Mouse (Mus musculus): Measurements from ENCODE around the gene Tmem156. TPM values are rescaled to one million over a fixed set of nuclear protein-coding genes. Genes with fewer than 3 reads are reported as not detected.

Gene Tmem156
- total RNA-seq, 1 experiment from 2014 or later, result 0.21 TPM

DNA sequence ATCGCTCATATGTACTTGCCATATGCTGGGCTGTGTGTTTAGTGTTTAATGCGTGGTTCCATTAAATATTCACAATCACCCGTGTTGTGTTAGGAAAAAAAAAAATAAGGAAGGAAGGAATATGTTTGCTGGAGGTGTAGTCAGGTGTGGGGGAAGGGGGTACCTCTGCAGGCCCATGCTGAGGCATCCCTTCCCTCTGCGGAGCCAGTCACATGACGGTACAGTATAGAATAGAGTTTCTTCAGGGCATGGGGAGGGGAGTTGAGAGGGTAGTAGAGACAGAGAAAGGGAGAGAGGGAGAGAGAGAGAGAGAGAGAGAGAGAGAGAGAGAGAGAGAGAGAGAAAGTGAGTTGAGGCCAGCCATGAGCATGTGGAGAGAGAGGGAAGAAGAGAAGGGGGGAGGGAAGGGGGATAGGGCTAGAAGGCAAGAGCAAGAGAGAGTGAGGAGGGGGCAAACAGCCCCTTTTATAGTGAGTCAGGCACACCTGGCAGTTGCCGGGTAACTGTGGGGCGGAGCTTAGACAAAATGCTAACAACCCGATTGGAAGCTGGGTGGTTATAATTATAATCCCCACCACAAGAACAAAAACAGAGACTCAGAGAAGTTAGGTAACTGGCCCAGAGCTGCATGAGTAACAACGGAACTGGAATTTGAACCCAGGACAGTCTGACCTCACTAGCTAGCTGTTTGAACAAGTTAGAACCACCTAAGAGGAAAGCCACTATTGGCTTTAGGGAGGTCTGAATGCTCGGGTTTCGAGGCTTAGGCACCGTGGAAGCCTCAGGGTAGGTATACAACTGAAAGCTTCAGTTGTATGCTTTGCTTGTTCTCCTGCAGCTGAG, 45.3 kb downstream of the Tmem156 start:
- DNase-seq, result no peak

DNA sequence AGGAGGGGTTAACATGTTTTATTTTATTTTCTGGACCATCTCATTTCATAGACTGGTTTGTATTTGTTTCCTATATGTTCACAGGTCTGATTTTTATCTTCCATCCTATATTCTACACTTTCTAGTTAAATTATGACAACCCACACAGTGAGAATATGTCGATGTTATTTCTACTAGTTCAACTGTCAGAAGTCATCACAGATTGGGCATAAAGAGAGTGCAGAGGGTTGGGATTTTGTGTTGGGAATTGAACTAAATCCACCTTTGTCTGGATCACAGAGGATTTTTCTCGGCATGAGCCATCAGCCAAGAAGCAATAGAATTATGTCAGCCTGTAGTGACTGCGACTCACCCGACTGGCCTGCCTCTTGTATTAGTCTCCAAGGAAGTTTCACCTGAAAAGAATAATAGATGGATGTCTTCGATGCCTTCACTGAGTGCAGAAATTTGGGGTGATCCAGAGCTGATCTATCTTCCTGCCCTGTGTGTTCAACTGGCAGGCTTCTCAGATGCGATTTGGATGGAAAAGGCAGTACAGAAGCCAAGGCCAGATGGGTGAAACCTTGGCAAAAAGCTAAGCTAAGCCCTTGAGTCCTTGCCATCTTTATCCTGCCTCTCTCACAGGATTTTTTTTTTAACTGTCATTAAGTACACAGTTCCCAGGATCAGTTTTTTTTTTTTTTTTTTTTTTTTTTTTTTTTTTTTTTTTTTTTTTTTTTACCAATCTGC, 46.1 kb downstream of the Tmem156 start:
- DNase-seq, result no peak

DNA sequence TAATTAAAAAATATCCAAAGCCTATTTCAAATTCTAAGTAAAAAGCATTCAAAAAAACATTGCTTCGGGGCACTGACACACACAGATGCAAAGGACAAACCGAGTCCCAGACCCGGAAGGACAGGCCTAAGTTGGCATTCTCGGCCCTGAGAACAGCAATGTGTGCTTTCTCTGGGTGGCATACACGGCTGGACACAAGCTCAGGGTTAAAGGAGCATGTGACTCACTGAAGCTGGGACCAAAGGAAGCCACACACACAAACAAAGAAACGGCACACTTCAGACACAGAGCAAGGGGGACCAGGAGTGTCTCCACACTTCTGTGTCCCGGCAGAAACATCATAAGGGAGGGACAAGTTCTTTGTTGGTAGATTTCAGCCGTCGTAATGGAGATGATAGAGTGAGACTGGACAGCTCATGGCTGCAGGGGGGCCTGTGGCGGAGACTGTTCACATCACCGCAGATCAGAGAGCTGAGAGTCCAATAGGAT, 48.5 kb downstream of the Tmem156 start:
- DNase-seq, result no peak

DNA sequence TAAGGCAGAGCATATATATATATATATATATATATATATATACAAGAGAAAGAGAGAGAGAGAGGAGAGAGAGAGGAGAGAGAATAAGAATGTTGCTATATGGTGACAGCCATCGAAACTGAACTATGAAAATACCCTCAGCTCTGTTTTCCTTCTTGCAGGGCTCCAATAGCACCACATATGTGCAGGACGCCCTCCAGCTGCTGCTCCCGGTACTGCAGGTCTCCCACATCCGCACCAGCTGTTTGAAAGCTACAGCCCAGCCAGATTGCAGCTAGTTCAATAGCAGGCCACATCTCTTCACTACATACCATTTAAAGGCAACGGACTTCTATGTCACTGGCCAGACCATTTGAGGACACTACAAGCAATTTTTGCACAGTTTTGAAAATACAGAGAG, 51.5 kb downstream of the Tmem156 start:
- DNase-seq, result peak; percentile 45

DNA sequence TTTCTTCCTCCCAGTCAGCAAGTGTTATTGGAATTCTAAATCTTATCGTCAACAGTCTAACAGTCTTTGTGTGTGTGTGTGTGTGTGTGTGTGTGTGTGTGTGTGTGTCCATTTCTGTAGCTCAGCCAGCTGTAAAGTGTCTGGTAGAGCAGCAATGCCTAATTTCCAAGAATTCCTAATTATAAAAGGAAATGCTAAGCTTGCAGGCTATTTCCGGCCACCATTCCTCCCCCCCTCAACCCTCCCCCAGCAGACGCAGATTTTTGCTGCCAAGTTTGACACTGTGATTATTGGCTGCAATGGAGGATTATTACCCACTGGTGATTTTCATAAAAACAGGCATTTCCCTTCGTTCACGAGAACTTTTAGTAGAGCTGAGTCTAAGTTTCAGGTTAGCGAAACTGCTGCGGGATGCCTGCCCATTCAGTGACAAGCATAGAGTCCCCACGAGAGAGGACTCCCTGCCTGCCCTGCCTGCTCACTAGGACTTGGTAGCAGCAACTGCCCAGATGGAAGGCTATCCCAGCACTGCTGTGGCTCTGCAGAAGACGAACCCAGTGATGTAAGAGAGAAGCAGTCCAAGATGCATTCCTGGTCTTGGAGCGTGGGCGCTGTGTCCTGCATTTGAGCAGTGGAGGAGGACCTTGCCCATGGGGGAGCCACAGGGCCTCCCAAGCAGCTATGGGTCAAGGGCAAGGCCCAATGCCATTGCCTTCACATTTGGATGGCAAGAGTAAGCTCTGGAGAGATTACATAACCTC, 52.9 kb downstream of the Tmem156 start:
- peak; percentile 35 for DNase-seq

DNA sequence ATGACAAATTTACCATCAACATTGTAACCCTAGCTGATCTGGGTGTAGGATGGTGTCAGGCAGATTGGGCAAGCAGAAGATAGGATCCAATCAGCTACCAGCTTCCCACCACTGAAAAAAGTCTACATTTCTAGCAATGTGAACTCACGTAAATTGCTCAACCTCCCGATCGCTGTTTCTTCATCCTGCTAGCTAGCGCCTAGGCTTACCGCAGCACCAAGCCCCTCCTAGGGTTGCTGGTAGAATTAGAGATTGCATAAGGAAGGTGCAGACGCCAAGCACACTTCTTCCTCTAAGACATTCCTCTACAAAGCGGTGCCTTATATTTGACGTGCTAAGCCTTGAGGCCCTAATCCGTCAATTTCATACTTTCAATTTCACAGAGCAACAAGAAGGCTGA, 53.6 kb downstream of the Tmem156 start:
- DNase-seq, result no peak

DNA sequence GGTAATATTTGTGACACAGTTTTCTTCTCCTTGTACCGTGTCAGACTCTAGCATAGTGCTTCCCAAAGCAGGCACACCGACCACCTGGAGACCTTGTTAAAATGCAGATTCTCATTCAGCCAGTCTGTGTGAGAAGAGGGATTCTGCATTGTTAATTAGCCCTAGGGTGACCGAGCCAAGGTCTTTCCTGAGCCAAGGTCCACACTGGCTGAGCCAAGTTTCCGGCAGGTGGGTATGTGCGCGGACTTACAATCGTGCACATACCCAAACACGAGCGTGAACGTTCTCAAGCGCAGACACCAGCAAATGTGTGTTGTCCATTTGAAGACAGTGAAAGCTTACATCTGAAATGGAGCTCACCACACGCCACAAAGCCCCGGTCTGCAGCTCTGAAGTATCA, 55.3 kb downstream of the Tmem156 start:
- no peak for DNase-seq

DNA sequence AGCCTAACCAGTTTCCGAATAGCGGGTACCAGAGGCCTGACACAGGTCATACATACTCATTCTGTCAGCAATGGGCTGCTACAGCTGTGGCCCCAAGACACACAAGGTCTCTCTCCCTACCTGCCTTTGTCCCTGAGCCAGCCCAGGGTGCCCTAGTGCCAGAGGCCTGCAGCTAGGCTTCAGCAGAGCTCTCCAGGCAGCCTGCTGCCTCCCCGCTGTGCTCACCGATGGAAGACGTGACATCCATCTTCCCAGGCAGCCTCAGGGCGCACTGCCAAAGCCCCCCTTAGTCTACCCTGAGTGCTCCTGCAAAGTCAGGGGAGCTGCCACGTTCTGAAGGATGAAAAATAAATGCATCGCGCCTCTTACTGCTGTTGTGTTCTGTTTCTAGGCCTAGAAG, 63.9 kb downstream of the Tmem156 start:
- DNase-seq, result peak; percentile 66

DNA sequence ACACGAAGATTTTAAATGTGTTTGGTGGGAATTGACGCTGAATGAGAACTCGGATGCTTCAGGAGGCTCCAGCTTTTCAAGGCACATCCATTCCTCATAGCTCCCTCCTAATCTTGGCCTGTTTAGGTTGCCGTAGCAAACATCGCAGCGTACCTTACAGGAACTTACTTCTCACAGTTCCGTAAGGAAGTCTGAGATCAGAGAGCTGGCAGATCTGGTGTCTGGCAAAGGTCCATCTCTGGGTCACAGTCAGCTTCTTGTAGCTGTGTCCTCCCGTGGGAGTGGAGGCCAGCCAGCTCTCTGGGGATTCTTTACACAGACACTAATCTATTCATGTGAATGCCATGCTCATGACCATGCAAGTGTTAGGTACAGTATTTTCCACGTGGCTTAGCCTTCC, 65.2 kb downstream of the Tmem156 start:
- DNase-seq, result peak; percentile 58

DNA sequence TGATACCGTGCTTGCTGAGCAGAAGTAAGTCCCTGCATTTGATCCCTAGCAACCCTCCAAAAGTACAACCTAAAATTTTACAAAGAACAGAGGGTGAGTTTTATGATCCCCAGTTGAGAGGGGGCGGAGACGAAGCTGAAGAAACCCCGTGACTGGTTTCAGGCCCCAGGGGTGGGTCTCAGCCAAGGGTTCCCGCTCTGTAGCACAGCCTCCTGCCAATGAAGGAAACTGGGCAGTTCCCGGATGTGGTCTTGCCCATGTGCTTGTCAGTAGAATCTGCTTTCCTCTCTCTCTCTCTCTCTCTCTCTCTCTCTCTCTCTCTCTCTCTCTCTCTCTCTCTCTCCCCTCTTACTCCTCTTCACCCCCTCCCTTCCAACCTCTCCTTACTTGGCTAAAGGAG, 66.0 kb downstream of the Tmem156 start:
- DNase-seq, result no peak

DNA sequence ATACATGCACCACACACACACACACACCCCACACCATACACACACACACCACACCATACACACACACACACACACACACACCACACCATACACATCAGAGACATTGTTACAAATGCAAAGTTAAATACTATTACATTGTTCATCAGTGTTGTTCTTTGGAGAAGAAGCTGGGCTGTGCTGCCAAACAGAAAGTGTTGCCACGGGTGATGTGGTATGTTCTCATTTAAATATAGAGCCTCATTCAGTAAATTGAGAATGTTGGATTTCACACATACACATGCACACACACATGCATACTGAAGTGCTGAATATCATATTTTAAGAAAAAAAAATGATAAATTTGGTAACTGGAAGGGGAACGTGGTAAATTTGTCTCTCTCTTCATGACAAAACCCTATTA, 67.3 kb downstream of the Tmem156 start:
- no peak for DNase-seq

DNA sequence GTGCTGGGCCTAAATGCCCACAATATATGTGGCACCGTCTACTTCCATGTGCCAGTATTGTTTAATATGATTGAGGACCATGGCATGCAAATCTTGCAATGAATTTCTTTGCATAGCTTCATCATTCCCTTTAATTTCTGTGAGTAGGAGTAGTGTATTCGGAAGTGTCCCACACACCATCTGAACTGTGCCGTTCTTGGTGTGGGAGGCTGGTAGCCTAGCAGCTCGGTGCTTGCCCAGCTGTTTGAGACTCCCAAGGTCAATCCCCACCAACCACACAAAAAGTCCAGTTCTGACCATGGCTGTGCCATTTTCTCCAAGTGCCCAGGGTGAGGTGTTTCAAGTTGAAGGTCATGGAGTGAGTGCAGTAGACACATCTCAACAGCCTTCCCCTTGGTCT, 69.9 kb downstream of the Tmem156 start:
- DNase-seq, result no peak

DNA sequence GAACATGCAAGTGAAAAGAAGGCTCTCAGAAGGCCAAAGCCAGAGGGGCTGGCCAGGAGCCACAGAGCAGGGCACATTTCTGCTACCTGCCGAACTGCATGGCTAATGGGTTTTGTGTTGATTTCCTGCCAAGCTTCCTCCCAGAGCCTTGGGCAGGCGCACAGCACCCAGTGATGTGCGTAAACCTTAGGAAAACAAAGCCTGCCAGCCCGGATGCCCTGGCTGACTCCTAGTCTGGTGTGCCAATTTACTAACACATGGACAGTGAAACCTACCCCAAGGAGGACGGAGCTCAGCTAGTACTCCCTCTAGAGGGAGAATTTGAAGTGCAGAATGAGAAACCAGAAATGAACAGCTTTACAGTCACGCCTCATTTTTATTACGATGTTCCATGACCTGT, 72.1 kb downstream of the Tmem156 start:
- DNase-seq, result peak; percentile 64

DNA sequence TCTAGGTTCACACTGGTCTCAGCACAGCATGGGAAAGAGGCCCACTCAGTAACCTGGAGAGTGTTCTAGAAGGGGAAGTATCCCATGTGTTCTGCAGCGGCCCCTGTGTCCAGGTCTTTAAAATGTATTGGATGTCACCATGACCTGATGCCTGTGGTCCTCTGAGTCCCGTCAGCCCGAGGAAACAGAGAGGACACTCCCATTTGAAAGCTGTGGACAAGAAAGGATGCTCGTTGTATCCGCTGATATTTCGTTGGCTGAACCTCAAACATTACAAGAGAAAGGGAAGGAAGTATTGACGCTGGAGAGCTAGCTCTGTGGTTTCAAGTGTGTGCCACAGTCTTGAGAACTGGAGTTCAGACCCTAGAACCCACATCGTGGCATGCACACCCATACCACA, 72.8 kb downstream of the Tmem156 start:
- no peak for DNase-seq

DNA sequence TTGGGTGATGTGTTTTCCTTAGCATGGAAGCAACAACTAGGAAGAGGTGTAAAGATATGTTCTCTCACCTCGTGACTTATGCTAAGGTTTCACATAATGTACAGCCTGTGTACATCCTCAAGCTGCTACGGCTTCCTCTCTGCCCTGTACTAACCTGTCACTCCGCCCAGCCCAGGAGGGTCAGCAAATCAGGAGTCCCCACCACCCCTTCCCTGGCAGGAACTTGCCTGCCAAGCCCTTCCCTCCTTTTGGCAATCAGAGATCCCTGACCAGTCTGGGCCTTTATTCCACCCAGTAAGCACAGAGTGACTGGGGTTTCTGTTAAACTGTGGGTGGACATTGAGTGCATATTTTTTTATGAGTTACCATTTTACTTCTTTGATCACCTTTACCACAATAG, 76.4 kb downstream of the Tmem156 start:
- DNase-seq, result no peak

DNA sequence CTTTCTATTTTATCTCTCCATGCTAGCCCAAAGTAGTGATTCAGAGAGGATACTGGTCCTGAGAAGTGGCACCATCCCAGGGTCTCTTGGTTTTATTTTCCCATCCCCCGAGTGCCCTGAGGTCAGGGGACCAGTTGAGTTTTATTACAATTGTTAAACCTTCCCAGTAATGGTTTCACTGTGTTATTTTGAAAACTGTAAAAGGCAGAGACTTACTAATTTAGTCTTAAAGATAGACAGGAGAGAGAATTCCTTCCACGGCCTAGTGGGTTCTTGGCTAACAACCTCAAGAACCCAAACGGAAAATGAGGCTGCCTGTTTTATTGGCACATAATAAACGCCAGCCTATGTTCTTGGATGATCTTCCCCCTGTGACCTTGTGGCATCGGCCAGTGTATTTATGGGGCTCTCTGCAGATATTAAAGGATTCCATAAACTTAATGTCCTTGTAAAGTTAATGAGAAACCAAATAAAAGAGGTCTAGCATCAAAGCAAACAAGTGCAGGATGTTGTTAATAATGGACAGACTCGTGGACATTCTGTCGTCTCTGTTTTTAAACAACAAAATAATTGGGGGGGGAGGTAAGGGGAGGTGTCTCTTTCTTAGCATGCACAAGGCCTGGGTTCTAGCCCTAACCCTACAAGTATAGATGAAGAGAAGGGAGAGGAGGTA, 79.9 kb downstream of the Tmem156 start:
- no peak for DNase-seq

DNA sequence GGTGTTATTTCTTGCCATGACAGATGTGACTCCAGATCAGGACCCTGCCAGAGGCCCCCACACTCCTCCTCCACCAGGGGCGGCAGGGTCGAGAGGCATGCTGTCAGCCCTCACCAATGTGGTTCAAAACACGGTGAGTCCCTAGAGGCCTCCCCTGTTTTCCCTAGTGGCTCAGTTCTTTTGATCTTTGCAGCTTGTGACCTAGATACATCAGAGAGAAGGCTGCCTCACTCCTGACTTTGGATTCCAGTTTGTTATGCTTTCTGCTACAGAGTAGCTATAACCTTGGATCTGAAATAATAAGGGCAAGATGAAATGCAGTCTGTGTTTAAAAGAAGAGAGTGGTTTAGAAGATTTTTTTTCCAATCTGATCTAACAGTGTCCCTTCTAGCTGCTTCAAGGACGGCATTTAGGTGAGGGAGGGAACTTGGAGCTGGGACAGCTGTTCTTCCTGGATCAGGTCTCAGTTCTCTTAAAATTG, 85.9 kb downstream of the Tmem156 start:
- DNase-seq, result peak; percentile 33

DNA sequence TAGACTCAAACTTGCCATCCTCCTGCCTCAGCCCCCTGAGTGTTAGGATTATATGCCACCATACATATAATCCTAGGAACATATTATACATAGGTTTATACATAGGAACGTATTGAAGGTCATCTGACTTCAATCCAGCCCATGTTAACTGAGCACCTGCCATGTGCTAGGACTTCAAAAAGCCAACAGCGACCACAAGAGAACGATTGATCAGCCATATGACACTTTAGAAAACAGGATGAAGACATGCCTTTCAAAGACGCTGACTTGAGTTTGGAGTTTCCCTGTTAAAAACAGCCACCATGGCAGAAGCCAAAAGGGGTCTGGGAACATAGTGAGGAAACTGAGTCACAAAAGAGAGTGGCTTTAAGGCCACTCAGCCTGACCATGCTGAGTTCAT, 86.7 kb downstream of the Tmem156 start:
- DNase-seq, result no peak

Data from adrenal gland, postnatal 25 days (tissue).